Mouse (Mus musculus) testis, adult 2 months (tissue): ENCODE results near the gene Nrros. TPM values are rescaled to one million over a fixed set of nuclear protein-coding genes. Genes with fewer than 3 reads are reported as not detected.

Experiments used
- H3K27ac ChIP-seq: fragments of 200-500 bp; 2 replicates; pipeline ENCODE4 v1.5.1; 2012; ENCODE audit warnings: low read depth, low read length; ENCODE audit not compliant: control insufficient read depth, insufficient read depth
- H3K27me3 ChIP-seq: fragments of 200-500 bp; 2 replicates; pipeline ENCODE4 v1.6.1; 2012; ENCODE audit warnings: mild to moderate bottlenecking, low read length, moderate library complexity; ENCODE audit not compliant: control insufficient read depth, insufficient read depth
- H3K36me3 ChIP-seq: fragments of 200-500 bp; 2 replicates; pipeline ENCODE4 v1.6.1; 2012; ENCODE audit warnings: mild to moderate bottlenecking, low read length; ENCODE audit not compliant: control insufficient read depth, insufficient read depth
- H3K4me1 ChIP-seq: fragments of 200-500 bp; 2 replicates; pipeline ENCODE4 v1.6.1; 2012; ENCODE audit warnings: low read length; ENCODE audit not compliant: control insufficient read depth, insufficient read depth
- H3K4me3 ChIP-seq: fragments of 200-500 bp; 2 replicates; pipeline ENCODE4 v1.5.1; 2012; ENCODE audit warnings: low read depth, mild to moderate bottlenecking, low read length, moderate library complexity, mixed read lengths; ENCODE audit not compliant: control insufficient read depth
- CTCF ChIP-seq: fragments of 200-500 bp; IDR thresholded peaks from 2 replicates; pipeline ENCODE4 v1.5.1; 2012; ENCODE audit warnings: low read depth, mild to moderate bottlenecking, inconsistent platforms, low read length, moderate library complexity; ENCODE audit not compliant: control insufficient read depth, insufficient read depth, insufficient replicate concordance
- POLR2A ChIP-seq: fragments of 200-500 bp; IDR thresholded peaks from 2 replicates; pipeline ENCODE4 v1.6.1; 2012; ENCODE audit warnings: low read depth, mild to moderate bottlenecking, inconsistent platforms, low read length, moderate library complexity; ENCODE audit not compliant: control insufficient read depth
- polyA plus RNA-seq: library from polyadenylated mRNA; depleted of rRNA; stranded (reverse); fragments of >200 nt; gene quantifications from 2 replicates; pipeline ENCODE4 v1.2.3, GENCODE M21; 2012

The Nrros gene
- polyA plus RNA-seq, 1 experiment: 4.1 TPM

GRCm38 (mm10) chr16:32110951-32111699, 54.3 kb downstream of the Nrros start:
- no peaks in the 10 kb centered on the region for H3K27me3 ChIP-seq
- H3K4me1 ChIP-seq: peaks cover 7% of the 10 kb centered on the region
- no peaks in the 10 kb centered on the region for H3K36me3 ChIP-seq
- H3K27ac ChIP-seq: no peak overlapping the region
- no peak for TF ChIP-seq POLR2A
- no peak for TF ChIP-seq CTCF
- no peak overlapping the region for H3K4me3 ChIP-seq

GRCm38 (mm10) chr16:32108578-32108977, 56.8 kb downstream of the Nrros start:
- Histone ChIP-seq H3K4me1 (no peaks in the 10 kb centered on the region), H3K4me3 (no peak overlapping the region), H3K27ac (no peak overlapping the region), H3K27me3 (no peaks in the 10 kb centered on the region), H3K36me3 (no peaks in the 10 kb centered on the region; the same call in 1 of the 2 replicates)
- TF ChIP-seq CTCF (no peak), POLR2A (no peak)

- H3K4me3 ChIP-seq: no peak overlapping the region
- H3K27me3 ChIP-seq: no peaks in the 10 kb centered on the region
- no peak overlapping the region for H3K27ac ChIP-seq
- TF ChIP-seq POLR2A: no peak
- 0 out of 2 replicates have a peak, but pooled peaks have one; percentile 4 for TF ChIP-seq CTCF
- H3K4me1 ChIP-seq: no peaks in the 10 kb centered on the region
- no peaks in the 10 kb centered on the region; the same call in 1 of the 2 replicates for H3K36me3 ChIP-seq
Measured at GRCm38 (mm10) chr16:32108170-32108569, 57.2 kb downstream of the Nrros start.

GRCm38 (mm10) chr16:32107342-32108045, 57.9 kb downstream of the Nrros start:
- Histone ChIP-seq H3K27ac (no peak overlapping the region), H3K27me3 (no peaks in the 10 kb centered on the region), H3K36me3 (no peaks in the 10 kb centered on the region; the same call in 1 of the 2 replicates), H3K4me3 (no peak overlapping the region), H3K4me1 (no peaks in the 10 kb centered on the region)
- TF ChIP-seq CTCF (no peak), POLR2A (no peak)

GRCm38 (mm10) chr16:32105698-32106097, 59.7 kb downstream of the Nrros start:
- no peaks in the 10 kb centered on the region for H3K4me1 ChIP-seq
- H3K36me3 ChIP-seq: no peaks in the 10 kb centered on the region; the same call in 1 of the 2 replicates
- TF ChIP-seq POLR2A (no peak), CTCF (peak; percentile 43; the same call in 1 of the 2 replicates)
- no peaks in the 10 kb centered on the region for H3K27me3 ChIP-seq
- H3K27ac ChIP-seq: no peak overlapping the region
- no peak overlapping the region for H3K4me3 ChIP-seq

GRCm38 (mm10) chr16:32102295-32102694, 63.1 kb downstream of the Nrros start:
- TF ChIP-seq CTCF (no peak), POLR2A (no peak)
- no peaks in the 10 kb centered on the region; the same call in 1 of the 2 replicates for H3K36me3 ChIP-seq
- H3K4me1 ChIP-seq: peaks cover 3% of the 10 kb centered on the region
- H3K4me3 ChIP-seq: no peak overlapping the region
- no peaks in the 10 kb centered on the region for H3K27me3 ChIP-seq
- H3K27ac ChIP-seq: no peak overlapping the region

- TF ChIP-seq CTCF (no peak), POLR2A (peak; percentile 76)
- Histone ChIP-seq H3K27me3 (no peaks in the 10 kb centered on the region), H3K4me3 (peak within 1 kb of the TSS; percentile 96), H3K27ac (peak within 1 kb of the TSS; percentile 59), H3K4me1 (peaks cover 3% of the 10 kb centered on the region), H3K36me3 (no peaks in the 10 kb centered on the region; the same call in 1 of the 2 replicates)
Measured at GRCm38 (mm10) chr16:32099638-32100150, 65.7 kb downstream of the Nrros start, which contains the start of the genes Pigx and Cep19. Pigx (minus strand) TSS chr16:32099740. Cep19 (plus strand) TSS chr16:32099800.
